Mouse (Mus musculus) mouse embryonic stem cell (cell line): ENCODE results near the gene Slc24a4.

Source experiments
- in situ Hi-C, 2 experiments: fragments of 300-500 bp; cut with MboI; formaldehyde crosslinking; loops; 1 replicate in 1 of 2; 3 replicates in 1 of 2; pipeline ENCODE4 v1.14.3; 2019 to 2020; ENCODE audit warnings: low sequenced_read_pairs in 2 of 2, low pct_unique_long_range_greater_than_20kb in 1 of 2, mixed read lengths in 1 of 2; ENCODE audit not compliant: unreplicated experiment in 1 of 2

Gene Slc24a4

DNA sequence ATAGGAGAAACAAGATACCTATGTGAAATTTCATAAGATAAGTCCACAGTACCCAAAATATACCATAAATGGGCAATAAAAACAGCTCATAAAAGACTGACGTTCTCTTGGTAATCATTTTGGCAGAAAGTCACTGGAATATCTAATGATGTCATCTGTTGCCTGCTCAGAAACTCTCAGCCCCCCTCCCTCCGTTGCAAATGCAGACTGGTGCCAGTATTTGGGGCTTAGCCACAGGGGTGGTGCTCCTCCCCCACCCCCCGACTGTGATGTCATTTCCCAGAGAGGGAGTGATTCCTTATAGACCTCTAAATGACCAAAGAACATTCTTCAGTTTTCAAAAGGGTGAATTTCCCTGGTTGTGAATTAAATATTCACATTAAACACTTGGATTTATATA lies 96.6 kb downstream of the Slc24a4 start:
- in situ Hi-C loops: no loop called here

DNA sequence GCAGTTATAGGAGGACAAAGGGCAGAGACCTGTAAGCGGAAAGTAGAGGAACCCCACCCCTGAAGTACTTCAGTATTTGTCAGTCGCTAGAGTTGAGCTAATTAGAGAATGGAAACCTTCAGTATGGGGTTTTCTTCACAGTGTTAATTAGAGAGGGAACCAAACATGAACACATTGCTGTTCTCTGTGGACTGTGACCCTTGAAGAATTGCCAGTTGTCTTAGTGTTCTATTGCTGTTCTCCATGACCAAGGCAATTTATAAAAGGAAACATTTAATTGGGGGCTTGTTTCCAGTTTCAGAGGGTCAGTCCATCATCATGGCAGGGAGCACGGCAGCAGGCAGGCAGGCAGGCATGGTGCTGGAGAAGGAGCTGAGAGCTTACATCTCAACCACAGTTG lies 107.0 kb downstream of the Slc24a4 start:
- in situ Hi-C loops: no loop called here

DNA sequence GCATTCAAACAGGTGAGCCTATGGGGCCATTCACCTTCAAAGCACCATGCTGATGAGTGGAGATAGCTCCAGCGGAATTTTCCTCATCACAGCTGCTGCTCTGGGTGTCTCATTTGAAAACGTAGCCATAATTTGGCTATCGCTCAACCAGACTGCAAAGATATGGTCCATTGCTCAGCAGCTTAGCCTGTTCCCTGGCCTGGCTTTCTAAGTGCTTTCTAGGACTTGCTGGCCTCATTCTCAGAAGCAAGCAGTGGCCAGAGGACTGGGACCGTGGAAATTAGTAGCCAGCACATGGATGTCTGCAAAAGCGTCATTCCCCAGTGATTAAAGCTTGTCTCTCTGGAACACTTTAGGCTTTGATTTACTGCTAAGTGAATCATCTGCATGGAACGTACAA lies 107.8 kb downstream of the Slc24a4 start:
- in situ Hi-C loops: no loop called here

DNA sequence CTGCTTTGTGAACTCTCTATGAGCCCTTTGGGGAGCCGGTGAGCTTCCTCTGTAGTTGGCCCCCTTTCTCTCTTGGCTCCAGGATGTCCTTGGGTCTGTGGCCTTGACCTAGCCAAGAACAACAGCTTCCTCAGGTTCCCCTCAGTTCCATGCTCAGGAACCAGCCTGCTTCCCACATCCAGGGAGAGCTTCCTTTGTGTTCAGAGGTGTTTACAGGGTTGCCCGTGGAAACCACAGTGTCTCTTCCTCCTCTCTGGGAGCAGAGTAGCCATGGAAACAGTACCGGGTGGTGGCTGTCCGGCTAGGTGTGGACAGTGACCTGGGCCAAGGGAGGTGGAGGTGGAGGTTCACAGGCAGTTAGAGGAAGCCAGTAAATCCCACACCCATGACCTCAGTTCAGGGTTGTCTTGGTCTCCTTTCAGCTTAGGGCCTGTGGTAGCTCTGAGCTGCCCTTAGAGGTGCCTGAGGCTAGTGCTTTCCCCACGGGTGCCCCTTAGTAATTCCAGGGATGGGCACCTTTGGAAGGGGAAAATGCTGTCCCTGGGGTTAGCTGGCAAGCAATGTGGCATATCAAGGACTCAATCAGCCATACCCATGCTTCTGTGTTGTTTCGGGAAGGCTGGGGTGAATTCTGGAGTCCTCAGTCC lies 113.7 kb downstream of the Slc24a4 start:
- in situ Hi-C loops: no loop called here

DNA sequence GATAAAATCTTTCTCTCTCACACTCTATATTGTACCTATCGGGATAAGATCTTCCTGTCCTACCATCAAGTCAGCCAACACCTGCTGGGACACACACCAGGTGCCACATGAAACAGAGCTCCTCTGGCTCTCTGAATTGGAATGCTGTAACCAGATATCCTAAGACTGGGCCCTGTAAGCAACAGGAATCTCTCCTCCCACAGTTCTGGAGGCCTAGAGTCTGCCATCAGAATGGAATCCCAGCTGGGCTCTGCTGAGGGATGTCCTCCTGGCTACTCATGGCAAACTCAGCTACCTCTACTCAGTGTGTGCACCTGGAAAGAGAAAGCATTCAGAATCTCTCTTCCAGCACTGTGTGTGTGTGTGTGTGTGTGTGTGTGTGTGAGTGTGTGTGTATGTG lies 115.4 kb downstream of the Slc24a4 start:
- in situ Hi-C loops: no loop called here

DNA sequence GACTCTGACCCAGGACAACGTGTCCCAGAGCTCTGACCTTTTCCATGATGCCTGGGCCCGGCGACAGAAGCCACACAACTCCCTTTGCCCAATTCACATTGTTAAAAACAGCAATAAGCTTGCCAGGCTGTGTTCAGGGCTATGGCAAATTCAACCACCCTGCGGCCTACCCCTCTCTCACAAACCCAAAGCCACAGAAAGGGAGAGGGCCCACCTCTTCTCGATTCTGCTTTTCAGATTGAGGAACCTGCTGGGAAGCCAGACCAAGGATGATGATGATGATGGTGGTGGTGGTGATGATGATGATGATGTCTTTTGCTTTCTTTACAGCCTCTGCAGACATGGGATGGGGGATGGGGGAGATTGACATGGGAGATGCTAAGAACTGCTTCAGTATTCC lies 117.7 kb downstream of the Slc24a4 start:
- in situ Hi-C loops: no loop called here

DNA sequence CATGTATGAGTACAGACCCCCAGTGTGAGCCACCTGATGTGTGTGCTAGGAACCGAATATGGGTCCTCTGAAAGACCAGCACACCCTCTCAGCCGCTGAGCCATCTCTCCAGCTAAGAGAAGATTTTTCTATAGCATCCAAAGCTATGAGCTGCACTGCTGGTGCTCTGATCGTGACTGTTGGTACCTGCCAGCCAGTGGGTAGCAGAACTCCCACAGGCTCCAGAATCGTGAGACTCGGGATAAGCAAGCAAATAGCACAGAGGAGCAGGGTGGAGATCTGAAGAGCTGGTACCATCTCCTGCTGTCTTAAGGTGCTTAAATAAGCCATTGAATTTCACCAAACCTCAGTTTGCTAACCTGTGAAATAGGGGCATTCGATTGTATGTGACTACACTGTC lies 119.6 kb downstream of the Slc24a4 start:
- in situ Hi-C loops: no loop called here

DNA sequence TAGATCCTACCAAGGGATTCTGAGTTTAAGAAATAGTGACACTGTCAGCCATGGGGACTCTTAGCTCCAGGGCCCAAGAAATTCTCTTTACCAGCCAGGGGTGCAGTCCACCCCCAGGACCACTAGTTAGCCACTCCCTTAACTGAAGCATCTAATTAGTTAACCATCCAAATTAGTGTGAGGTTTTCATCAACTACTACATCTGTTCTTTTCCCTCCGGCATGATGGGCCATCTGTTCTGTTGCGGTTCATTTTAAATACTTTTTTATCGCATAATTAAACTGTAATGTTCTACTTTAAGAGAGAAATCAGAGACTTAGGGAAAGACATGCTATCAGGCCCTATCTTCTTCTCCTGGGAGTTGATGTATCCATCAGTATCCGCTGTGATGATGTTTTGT lies 121.8 kb downstream of the Slc24a4 start:
- in situ Hi-C loops: no loop called here

DNA sequence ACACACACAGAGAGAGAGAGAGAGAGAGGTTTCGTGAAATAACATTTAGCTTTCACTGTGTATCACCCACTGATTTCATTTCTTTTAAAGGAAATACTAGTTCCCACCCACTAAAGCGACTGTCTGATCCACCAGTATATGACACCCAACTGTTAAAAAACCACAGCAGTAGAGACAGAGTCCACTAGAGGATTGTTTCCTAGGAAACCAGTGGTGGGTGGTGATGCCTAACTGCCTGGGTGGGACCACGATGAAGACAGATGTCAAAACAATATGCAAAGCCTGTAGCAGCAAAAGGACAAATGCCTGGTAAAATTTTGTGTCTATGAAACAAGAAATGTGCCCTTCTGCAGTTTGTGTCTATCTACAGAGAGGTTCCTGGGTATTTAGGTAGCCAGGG lies 122.5 kb downstream of the Slc24a4 start:
- in situ Hi-C loops: no loop called here

DNA sequence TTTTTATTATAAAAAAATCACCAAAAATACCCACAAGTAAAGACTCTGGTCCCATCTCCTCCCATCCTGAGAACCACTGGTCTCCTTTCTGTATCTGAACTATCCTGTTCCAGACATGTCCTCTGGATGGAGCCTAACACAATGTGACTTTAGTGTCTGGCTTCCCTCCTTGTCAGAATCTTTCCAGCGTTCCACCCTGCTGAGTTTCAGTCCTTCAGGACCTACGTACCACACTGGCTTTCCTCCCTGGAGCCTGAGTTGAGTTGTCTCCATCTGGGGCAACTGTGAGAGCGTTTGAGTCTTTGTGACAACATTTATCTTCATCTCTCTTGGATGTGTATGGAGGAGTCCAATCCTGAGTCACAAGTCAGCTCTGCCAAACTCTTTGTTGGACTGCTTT lies 123.5 kb downstream of the Slc24a4 start:
- in situ Hi-C loops: no loop called here

DNA sequence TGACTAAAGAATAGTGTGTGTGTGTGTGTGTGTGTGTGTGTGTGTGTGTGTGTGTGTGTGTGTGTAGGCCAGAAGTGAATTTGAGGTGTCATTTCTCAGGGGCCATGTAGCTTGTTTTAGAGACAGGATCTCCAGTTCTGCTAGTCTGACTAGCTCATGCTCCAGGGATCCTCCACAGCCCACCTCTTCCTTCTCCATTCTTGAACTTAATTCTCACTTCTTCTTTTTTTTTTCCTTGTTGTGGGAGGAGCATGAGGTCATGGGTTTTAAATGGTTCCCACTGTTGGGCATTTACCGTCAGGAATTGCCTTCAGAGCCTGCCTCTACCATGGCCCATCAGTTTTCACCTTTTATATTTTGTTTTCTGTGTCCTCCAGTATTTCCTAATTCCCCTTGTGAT lies 124.0 kb downstream of the Slc24a4 start:
- in situ Hi-C loops: no loop called here

DNA sequence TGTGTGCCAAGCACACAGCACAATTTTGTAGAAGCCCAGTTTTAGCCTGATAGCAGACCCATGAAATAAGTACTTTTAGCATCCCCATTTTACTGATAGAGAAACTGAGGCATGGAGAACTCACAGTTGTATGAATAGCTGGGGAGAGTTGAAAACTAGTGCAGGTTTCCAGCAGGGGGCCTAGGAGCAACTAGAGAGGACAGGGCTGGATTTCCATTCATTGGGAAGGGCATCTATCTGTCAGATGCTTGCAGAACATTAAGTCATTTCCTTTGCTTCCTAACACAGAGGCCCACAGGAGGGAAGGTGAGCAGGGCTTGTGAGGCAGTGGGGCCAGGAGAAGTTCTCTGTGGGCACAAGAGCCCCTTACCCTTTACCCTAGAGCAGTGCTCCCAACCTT lies 126.5 kb downstream of the Slc24a4 start:
- in situ Hi-C loops: no loop called here

DNA sequence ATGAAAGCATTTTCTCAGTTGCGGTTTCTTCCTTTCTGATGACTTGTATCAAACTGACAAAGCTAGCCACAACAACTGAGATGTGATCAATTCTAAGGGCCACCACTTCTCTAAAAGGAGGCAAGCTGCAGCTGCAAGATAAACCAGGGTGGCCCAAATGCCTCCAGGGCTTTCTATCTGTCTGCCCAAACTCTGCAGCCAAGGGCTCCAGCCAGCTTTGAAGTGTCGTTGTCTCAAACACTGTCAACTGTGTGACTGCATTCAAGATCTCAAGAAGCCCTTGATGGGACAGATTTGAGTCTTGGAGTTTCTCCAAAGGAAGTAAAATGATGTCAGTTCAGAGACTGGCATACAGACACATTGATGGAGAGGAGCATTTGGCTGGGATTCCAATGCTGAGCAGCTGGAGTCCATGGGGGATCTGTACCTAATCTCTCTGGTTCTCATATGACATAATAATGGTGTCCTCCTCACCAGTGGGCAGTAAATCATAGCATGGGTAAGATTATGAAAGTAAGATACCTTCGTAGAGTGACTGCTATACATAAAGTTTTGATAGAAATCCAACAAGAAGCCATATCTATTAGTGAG lies 130.1 kb downstream of the Slc24a4 start:
- in situ Hi-C loops: no loop called here

DNA sequence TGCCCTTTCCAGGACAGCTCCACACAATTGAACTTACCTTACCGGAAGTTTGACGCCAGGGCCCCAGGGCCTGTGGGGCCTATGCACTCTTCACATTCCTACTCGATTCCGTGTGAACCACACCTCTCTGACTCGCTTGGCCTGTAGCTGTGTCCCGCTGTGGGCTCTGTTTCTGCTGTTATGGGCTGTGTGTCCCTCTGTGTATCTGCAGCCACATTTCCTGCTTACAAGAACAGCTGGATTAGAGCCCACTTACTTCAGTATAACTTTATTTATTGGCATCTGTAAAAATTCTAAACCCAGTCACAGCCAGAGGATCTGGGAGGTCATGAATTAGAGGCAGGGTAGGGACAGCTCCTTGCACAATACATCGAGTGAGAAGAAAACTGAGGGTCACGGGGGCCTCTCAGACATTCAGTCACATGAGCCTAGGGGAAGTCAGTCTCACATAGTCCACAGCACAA lies 133.4 kb downstream of the Slc24a4 start:
- in situ Hi-C loops: no loop called here

DNA sequence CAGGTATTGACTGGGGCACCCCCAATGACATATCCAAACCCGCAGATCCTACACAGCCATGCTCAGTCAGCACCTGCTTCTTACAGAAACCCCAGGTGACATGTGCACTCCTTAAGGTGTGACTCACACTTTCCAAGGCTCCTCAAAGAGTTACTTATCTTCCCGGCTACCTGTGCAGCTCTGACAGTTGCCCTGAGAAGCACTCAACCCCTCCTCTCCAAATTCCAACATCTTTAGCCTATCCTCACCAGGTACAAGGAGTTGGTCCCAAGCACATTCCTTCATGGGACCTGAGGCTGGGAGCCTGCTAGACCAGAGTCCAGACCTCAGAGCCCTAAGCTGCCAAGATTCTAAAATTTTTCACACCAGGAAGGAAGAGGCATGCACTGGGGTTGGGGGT lies 134.3 kb downstream of the Slc24a4 start:
- in situ Hi-C loops: no loop called here

DNA sequence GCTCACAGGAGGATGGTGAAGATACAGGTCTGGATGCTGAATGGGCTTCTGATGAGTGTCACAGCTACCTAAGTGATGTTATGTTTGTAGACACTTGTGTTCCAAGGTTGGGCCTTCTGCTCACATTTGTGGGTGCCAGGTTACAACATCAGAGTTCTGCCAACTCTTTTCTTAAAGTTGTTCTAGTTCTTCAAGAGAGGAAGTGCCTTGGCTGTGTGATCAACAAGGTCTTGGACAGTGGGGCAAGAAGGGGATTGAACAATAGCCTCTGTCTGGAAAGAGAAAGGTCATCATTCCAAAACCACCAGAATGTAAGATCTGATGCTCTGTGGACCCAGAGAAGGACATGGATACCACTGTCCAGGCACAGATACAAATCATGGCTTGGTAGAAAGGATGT lies 134.7 kb downstream of the Slc24a4 start:
- in situ Hi-C loops: no loop called here

DNA sequence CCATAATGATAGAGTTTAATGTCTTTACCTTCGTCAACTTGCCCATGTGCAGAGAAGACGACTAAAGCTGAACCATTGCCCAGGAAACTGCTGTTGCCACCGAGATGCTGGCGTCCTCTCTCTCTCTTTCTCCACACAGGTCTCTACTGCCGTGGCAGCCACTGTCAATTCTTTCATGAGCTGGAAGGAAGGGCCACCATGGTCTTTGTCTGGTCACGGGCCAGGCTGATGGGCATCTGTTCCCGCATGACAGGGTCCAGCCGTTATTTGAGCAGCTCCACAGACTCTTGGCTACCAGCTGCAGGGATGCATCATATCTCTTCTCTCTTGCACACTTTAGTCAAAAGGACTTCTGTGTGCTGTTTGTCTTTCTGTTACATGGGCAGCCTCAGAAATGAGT lies 137.9 kb downstream of the Slc24a4 start:
- in situ Hi-C loops: no loop called here

DNA sequence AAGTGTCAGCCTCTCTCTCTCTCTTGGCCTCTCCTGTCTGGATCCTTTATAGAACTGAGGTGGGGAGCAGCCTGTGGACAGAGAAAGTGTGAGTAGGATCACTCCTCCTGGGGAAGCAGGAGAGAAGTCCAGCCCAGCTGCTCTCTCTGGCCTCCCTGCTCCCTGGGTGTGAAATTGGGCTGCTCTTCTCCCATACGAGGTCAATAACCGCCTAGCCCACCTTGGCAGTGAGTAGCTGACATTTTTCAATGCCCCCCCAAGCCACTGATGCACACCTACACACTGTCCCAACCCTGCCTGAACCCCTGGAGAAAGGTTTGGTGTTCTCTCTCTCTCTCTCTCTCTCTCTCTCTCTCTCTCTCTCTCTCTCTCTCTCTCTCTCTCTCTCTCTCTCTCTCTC lies 140.6 kb downstream of the Slc24a4 start:
- in situ Hi-C loops: no loop called here

DNA sequence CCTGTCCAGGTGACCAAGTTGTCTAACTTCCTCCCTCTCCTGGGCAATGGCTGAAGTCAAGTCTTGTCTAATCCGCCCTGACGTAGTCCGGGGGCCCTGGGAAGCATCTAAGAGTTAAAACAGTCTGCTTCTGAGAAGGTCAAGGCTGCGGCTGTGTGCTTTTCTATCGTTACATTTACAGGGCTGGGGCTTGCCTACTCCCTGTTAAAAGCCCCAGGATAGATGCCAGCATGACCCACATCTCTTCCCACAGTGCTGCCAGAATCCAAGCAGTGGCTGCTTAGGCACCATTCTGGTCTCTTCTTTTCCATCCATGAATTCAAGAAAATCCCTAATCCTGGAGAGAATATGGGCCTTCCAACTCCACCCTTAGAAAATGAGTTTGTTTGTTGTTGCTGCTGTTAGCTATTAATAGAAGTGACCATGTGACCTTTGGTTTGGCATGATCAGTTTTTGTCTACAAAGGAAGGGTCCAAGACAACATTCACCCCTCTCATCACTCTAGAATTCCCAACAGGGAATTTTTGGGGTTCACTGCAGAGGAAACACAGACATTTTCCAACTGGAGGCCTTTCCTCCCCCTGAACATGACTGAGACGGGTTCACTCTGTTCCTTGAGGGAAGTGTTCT lies 142.4 kb downstream of the Slc24a4 start:
- in situ Hi-C loops: no loop called here

DNA sequence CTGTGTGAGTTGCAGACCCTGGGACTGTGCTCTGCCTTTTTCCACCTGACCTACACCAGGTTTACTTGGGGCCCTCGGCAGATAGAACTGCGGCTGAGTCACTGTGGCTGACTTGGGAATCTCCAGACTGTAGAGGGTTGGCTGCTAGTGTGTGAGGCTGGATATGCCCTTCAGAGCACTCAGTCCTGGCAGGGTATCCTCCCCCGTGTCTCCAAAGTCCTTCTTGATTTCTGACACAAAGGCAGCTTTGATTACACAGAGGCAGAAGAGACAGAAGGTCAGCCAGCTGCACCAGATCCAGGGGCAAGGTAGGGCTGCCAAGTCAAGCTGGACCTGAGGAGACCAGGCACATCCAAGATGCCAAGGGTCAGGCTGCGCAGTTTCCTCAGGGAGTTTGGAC lies 142.9 kb downstream of the Slc24a4 start:
- in situ Hi-C loops: no loop called here
